Mouse (Mus musculus) effector memory CD4-positive, alpha-beta T cell, adult 5 months (primary cell): ENCODE measurements around the gene D10Jhu81e. TPM values are rescaled to one million over a fixed set of nuclear protein-coding genes. Genes with fewer than 3 reads are reported as not detected.

ENCODE experiments used
- polyA plus RNA-seq: library from polyadenylated mRNA; unstranded; fragments of 100-300 nt; shearing (Covaris generic); gene quantifications from one replicate; pipeline ENCODE4 v1.2.1, GENCODE M21; 2017

Gene D10Jhu81e
- polyA plus RNA-seq: 44.1 TPM

DNA sequence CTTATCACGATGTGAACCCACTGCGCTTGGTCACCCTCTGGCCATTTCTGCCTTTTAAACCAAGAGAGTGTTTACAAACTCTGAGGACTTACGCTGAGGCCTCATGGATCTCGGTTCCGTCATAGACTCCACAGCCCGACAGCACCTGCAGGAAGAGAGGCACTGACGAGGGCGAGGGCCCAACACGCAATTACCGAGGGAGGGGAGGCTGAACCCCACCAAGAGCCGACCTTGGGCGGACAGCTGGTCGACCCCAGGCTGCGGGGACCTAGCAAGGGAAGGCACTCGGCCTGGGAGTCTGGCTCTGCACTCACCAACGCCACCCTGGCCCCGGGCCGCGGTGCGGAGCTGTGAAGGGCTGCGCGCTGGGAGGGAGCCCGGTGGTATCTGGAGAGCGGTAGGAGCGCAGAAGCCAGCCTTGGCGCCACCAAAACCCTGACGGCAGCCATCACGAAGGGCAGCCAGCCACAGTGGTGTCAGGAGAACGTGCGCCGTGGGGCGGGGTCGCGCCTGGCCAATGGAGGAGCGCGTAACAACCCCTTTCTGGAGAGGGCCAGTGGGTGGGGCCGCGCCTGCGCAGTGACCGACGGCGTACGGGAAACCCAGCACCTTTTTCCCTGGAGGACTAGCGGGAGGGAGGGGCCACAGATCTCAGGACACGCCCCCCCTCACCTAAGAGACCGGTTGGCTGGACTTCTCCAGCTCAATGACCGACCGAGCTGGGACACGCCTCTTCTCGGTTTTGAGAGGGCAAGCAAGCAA lies at the start of gene D10Jhu81e:
TSS of gene D10Jhu81e (minus strand) at position 502 of the 762 bp plus-strand sequence.

DNA sequence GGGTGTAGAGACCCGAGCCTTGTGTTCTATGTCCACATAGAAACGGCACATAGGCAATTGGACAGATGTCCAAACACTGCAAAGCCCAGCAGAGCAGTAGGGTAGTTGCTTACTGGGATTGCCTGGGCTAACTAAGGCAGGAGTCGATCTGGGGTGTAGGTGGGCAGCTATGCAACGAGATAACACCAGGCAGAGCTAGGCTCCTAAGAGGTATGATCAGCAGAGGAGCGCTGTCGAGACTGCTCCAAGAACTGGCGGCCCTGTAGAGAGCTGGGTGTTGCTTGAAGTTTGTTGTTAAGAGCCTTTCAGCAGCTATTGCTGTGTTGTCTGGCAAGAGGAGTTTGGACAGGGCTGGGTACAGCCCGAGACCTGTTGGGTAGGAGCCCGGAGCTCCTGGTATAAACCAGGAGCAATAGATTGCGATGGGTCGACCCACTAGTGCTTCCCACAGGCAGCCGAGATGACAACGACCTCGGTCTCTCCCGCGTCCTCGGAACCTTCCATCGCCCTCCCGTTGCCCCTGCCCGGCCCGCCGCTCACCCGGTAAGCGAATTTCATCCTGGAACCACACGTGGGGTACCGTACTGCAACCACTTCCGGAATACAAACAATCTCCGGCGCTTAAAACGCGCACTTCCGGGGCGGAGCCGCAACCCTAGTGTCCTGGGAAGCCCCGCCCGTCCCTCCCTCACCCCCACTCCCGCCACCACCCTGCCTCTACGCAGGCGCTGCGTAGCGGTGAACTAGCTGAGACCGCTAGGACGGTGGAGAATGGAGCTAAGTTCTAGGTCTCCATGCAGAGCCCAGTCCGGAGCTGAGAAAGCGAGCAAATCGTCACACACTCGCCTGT lies 15.2 kb upstream of the D10Jhu81e start, which contains the start of gene Pwp2:
TSS of gene Pwp2 (minus strand) at position 619 of the 850 bp plus-strand sequence.

Other genes with a start within 250 kb of the D10Jhu81e start
- gene Trpm2, start 199.2 kb downstream of the D10Jhu81e start, polyA plus RNA-seq: 0.74 TPM
- 7.1 TPM for gene 1810043G02Rik, start 191.3 kb downstream of the D10Jhu81e start, polyA plus RNA-seq
- gene Pfkl, start 159.7 kb downstream of the D10Jhu81e start, polyA plus RNA-seq: 125 TPM
- not detected for gene Dnmt3l, start 127.8 kb downstream of the D10Jhu81e start, polyA plus RNA-seq
- gene Aire, start 126.2 kb downstream of the D10Jhu81e start, polyA plus RNA-seq: 0.32 TPM
- gene Icosl, start 100.5 kb downstream of the D10Jhu81e start, polyA plus RNA-seq: 12.5 TPM
- gene Pwp2, start 15.4 kb upstream of the D10Jhu81e start, polyA plus RNA-seq: 20.6 TPM
- gene Trappc10, start 74.9 kb upstream of the D10Jhu81e start, polyA plus RNA-seq: 47.4 TPM
- 145 TPM for gene Agpat3, start 182.7 kb upstream of the D10Jhu81e start, polyA plus RNA-seq
- gene Rrp1, start 243.3 kb upstream of the D10Jhu81e start, polyA plus RNA-seq: 344 TPM